Comparison of ENCODE assay signal across 16 mouse cellular contexts in genomic region chr16:76354289-76354688, GRCm38 (mm10). TPM values are rescaled to one million over a fixed set of nuclear protein-coding genes. Genes with fewer than 3 reads are reported as not detected.
DNase-seq lines count a peak whose midpoint lies in the region; ATAC-seq and TF ChIP-seq lines count a peak whose summit lies in the region.
"Had no signal": no experiment of that assay in that cellular context is flagged by ENCODE, and none has a peak within 500 bp of the region (broad histone marks: within the 10 kb centered on the region; RNA-seq: fewer than 3 reads in every experiment).

No protein-coding gene starts in this region.

- DNase-seq in liver, embryonic 11.5 days (ENCODE audit: low spot score) = no peak
- peak; percentile 71 for DNase-seq in induced T-regulatory cell, adult 2 months (ENCODE audit: low read depth)
- DNase-seq in thymus, adult 2 months = peak; percentile 72
- DNase-seq in lung, postnatal 36 days = no peak
- DNase-seq in kidney, adult 9 months = no peak
- no peak for DNase-seq in Muller cell, postnatal 12 days (ENCODE audit: inconsistent ontology term)
- DNase-seq: cerebellum, adult 8-10 months; gastrocnemius, postnatal 14 days; lung, adult 2 months; lung, postnatal 4 days had no signal

- H3K27me3 ChIP-seq in liver, embryonic 11.5 days (replicated peaks; ENCODE audit: control insufficient read depth, insufficient read depth, low read length) = no peaks in the 10 kb centered on the region
- H3K27me3 ChIP-seq in liver, embryonic 12.5 days (replicated peaks) = no peaks in the 10 kb centered on the region
- no peaks in the 10 kb centered on the region for H3K27me3 ChIP-seq in thymus, adult 2 months (ENCODE audit: control insufficient read depth, insufficient read depth, low read length)
- H3K27me3 ChIP-seq: CH12.LX; embryonic facial prominence, embryonic 13.5 days; hindbrain, embryonic 15.5 days; kidney, embryonic 15.5 days had no signal

- H3K4me1 ChIP-seq in liver, embryonic 11.5 days (replicated peaks; ENCODE audit: control insufficient read depth, insufficient read depth, low read length) = peaks cover 22% of the 10 kb centered on the region
- peaks cover 62% of the 10 kb centered on the region for H3K4me1 ChIP-seq in liver, embryonic 12.5 days
- H3K4me1 ChIP-seq in thymus, adult 2 months (replicated peaks; ENCODE audit: control insufficient read depth, insufficient read depth, low read length) = peaks cover 23% of the 10 kb centered on the region
- H3K4me1 ChIP-seq: embryonic facial prominence, embryonic 13.5 days; hindbrain, embryonic 15.5 days had no signal

- WGBS in liver, embryonic 11.5 days = 80% methylated on average over 7 of the region's 7 CpGs
- WGBS in liver, embryonic 12.5 days (ENCODE audit: insufficient replicate concordance) = 74% methylated on average over 7 of the region's 7 CpGs
- 4% methylated on average over 7 of the region's 7 CpGs for WGBS in thymus, adult 2 months

- peak overlapping the region; percentile 32; the same call in 1 of the 2 replicates for H3K27ac ChIP-seq in liver, embryonic 11.5 days (ENCODE audit: low read depth, low read length)
- H3K27ac ChIP-seq in liver, embryonic 12.5 days = no peak overlapping the region
- H3K27ac ChIP-seq in thymus, adult 2 months (ENCODE audit: control insufficient read depth, insufficient read depth, low read length) = no peak overlapping the region
- H3K27ac ChIP-seq: embryonic facial prominence, embryonic 13.5 days; hindbrain, embryonic 15.5 days; kidney, embryonic 15.5 days had no signal

- no peak overlapping the region for H3K9ac ChIP-seq in liver, embryonic 11.5 days (ENCODE audit: low read depth, low read length)
- no peak overlapping the region for H3K9ac ChIP-seq in liver, embryonic 12.5 days
- H3K9ac ChIP-seq: embryonic facial prominence, embryonic 13.5 days; hindbrain, embryonic 15.5 days; kidney, embryonic 15.5 days had no signal

- no peak for TF ChIP-seq CTCF in thymus, adult 2 months (IDR thresholded peaks at IDR 0.05; ENCODE audit: borderline replicate concordance, control insufficient read depth, extremely low read depth, insufficient read depth, low read length, poor library complexity)

- ATAC-seq in liver, embryonic 11.5 days (replicated peaks; ENCODE audit: low FRiP score) = no peak
- no peak for ATAC-seq in liver, embryonic 12.5 days

- H3K4me3 ChIP-seq in liver, embryonic 11.5 days (ENCODE audit: low read depth, low read length) = no peak overlapping the region
- no peak overlapping the region for H3K4me3 ChIP-seq in liver, embryonic 12.5 days
- no peak overlapping the region for H3K4me3 ChIP-seq in thymus, adult 2 months (ENCODE audit: control insufficient read depth, insufficient read depth, low read length)
- H3K4me3 ChIP-seq: embryonic facial prominence, embryonic 13.5 days; hindbrain, embryonic 15.5 days; kidney, embryonic 15.5 days had no signal

- H3K36me3 ChIP-seq in liver, embryonic 11.5 days (ENCODE audit: control insufficient read depth, insufficient read depth, low read length) = peaks cover 11% of the 10 kb centered on the region; the same call in 1 of the 2 replicates
- H3K36me3 ChIP-seq in liver, embryonic 12.5 days = peaks cover 33% of the 10 kb centered on the region
- H3K36me3 ChIP-seq in thymus, adult 2 months (ENCODE audit: control insufficient read depth, insufficient read depth, low read length) = peaks cover 13% of the 10 kb centered on the region
- H3K36me3 ChIP-seq: hindbrain, embryonic 15.5 days had no signal

- no peak overlapping the region for H3K4me2 ChIP-seq in liver, embryonic 11.5 days
- H3K4me2 ChIP-seq in liver, embryonic 12.5 days = no peak overlapping the region
- H3K4me2 ChIP-seq: embryonic facial prominence, embryonic 13.5 days; hindbrain, embryonic 15.5 days; kidney, embryonic 15.5 days; midbrain, embryonic 11.5 days had no signal

- TF ChIP-seq POLR2A in thymus, adult 2 months (IDR thresholded peaks at IDR 0.05; ENCODE audit: control insufficient read depth, extremely low read depth, insufficient read depth, low read length, poor library complexity) = no peak

- H3K9me3 ChIP-seq in liver, embryonic 11.5 days (ENCODE audit: control insufficient read depth, low read length) = no peaks in the 10 kb centered on the region
- H3K9me3 ChIP-seq in liver, embryonic 12.5 days (replicated peaks) = no peaks in the 10 kb centered on the region
- H3K9me3 ChIP-seq: embryonic facial prominence, embryonic 13.5 days; hindbrain, embryonic 15.5 days; kidney, embryonic 15.5 days had no signal

RNA-seq across cellular contexts. Expression of gene Nrip1, which starts 19.3 kb away (rescaled TPM):
- polyA plus RNA-seq in liver, embryonic 11.5 days (2014; fragmentation: Nextera tagmentation; extraction: Ambion mirVana) = 35.0 and 37.3 TPM in 2 replicates
- polyA plus RNA-seq in liver, embryonic 12.5 days (2016; fragmentation: Nextera tagmentation; extraction: Ambion mirVana) = 32.0 and 32.1 TPM in 2 replicates
- 23.7 and 44.1 TPM in 2 replicates for polyA plus RNA-seq in thymus, adult 2 months (2012; rRNA removed)

Comparison
In these comparisons a context has a peak if more than half of its experiments do, and no peak if none do; other contexts are left out.
1. DNase-seq: peak in induced T-regulatory cell, adult 2 months (single experiment) and thymus, adult 2 months (single experiment); none in liver, embryonic 11.5 days (single experiment), lung, postnatal 36 days (single experiment), kidney, adult 9 months (single experiment) and Muller cell, postnatal 12 days (single experiment).